Mouse (Mus musculus) cerebellum, postnatal 4 days (tissue): ENCODE measurements around the gene Atxn1.

Experiments
- DNase-seq, 2 experiments: peaks; one replicate each; pipeline ENCODE4 v3.0.0; 2022; ENCODE audit warnings: low spot score in 2 of 2, mixed read lengths in 1 of 2

Atxn1 gene

GRCm38 (mm10) chr13:45783681-45784080 is 181.1 kb downstream of the Atxn1 start:
- DNase-seq = no peak

GRCm38 (mm10) chr13:45778750-45779149 is 186.1 kb downstream of the Atxn1 start:
- DNase-seq = no peak

GRCm38 (mm10) chr13:45778171-45778570 is 186.6 kb downstream of the Atxn1 start:
- DNase-seq = no peak

GRCm38 (mm10) chr13:45775516-45775915 is 189.3 kb downstream of the Atxn1 start:
- DNase-seq = no peak

- DNase-seq = no peak
These were observed 191.2 kb downstream of the Atxn1 start for GRCm38 (mm10) chr13:45773381-45774168.

- no peak for DNase-seq
These were observed 195.1 kb downstream of the Atxn1 start for GRCm38 (mm10) chr13:45769757-45770156.

- DNase-seq = no peak
These were observed 196.6 kb downstream of the Atxn1 start for GRCm38 (mm10) chr13:45768250-45768649.

GRCm38 (mm10) chr13:45764354-45764753 is 200.5 kb downstream of the Atxn1 start:
- DNase-seq = no peak

GRCm38 (mm10) chr13:45762278-45762677 is 202.5 kb downstream of the Atxn1 start:
- DNase-seq = peak in 1 of 2 experiments; percentile 24

- DNase-seq = no peak
These were observed 210.3 kb downstream of the Atxn1 start for GRCm38 (mm10) chr13:45754483-45754882.

GRCm38 (mm10) chr13:45752498-45752897 is 212.3 kb downstream of the Atxn1 start:
- no peak for DNase-seq

GRCm38 (mm10) chr13:45751231-45751630 is 213.6 kb downstream of the Atxn1 start:
- no peak for DNase-seq

- no peak for DNase-seq
These were observed 214.2 kb downstream of the Atxn1 start for GRCm38 (mm10) chr13:45750627-45751026.

- no peak for DNase-seq
These were observed 214.9 kb downstream of the Atxn1 start for GRCm38 (mm10) chr13:45749937-45750336.

- DNase-seq = no peak
These were observed 215.6 kb downstream of the Atxn1 start for GRCm38 (mm10) chr13:45749222-45749621.

GRCm38 (mm10) chr13:45748691-45749090 is 216.1 kb downstream of the Atxn1 start:
- DNase-seq = no peak

GRCm38 (mm10) chr13:45745851-45746773 is 218.7 kb downstream of the Atxn1 start:
- DNase-seq = peak in 1 of 2 experiments; percentile 8

- DNase-seq = no peak
These were observed 219.9 kb downstream of the Atxn1 start for GRCm38 (mm10) chr13:45744803-45745432.

GRCm38 (mm10) chr13:45743848-45744247 is 221.0 kb downstream of the Atxn1 start:
- no peak for DNase-seq

- no peak for DNase-seq
These were observed 224.4 kb downstream of the Atxn1 start for GRCm38 (mm10) chr13:45740369-45740768.

GRCm38 (mm10) chr13:45736241-45736640 is 228.6 kb downstream of the Atxn1 start:
- DNase-seq = no peak

GRCm38 (mm10) chr13:45735802-45736201 is 229.0 kb downstream of the Atxn1 start:
- no peak for DNase-seq
